Mouse (Mus musculus) Patski (cell line): ENCODE results near the gene Dlg1. TPM values are rescaled to one million over a fixed set of nuclear protein-coding genes. Genes with fewer than 3 reads are reported as not detected.

Experiments used
- ATAC-seq: fragments of 100-300 bp; one replicate; pipeline ENCODE4 v1.8.0; 2021
- CTCF ChIA-PET: fragments of 350-600 bp; sonication (Branson Sonifier 250); formaldehyde crosslinking; loops from one replicate; lab custom pipeline; 2022; ENCODE audit warnings: inconsistent platforms; lab: Charles Lee
- POLR2A ChIA-PET: fragments of 350-600 bp; sonication (Branson Sonifier 250); formaldehyde crosslinking; loops from one replicate; lab custom pipeline; 2022; ENCODE audit warnings: antibody characterized with exemption, inconsistent platforms; lab: Charles Lee
- DNase-seq: peaks from one replicate; pipeline ENCODE4 v3.0.0-alpha.2; 2011; ENCODE audit warnings: low read depth, low spot score
- H3K27me3 ChIP-seq: fragments of 371-371 bp; one replicate; pipeline ENCODE4 v1.5.1; 2021
- CTCF ChIP-seq: fragments of 100-300 bp; IDR thresholded peaks from one replicate; pipeline ENCODE4 v1.5.1; 2021
- in situ Hi-C: fragments of 300-500 bp; cut with MboI; formaldehyde crosslinking; loops from 3 replicates; pipeline ENCODE4 v1.11.1; 2018; ENCODE audit warnings: low pct_unique_long_range_greater_than_20kb, mixed read lengths
- polyA plus RNA-seq: library from polyadenylated mRNA; unstranded; gene quantifications from one replicate; pipeline ENCODE4 v1.2.3, GENCODE M21; 2021

Gene Dlg1
- polyA plus RNA-seq, 1 experiment from 2014 or later, result 116 TPM

GRCm38 (mm10) chr16:31654021-31654420, 9.2 kb upstream of the Dlg1 start:
- CTCF ChIA-PET, result no interaction called here
- POLR2A ChIA-PET, result no interaction called here

GRCm38 (mm10) chr16:31655531-31655930, 7.7 kb upstream of the Dlg1 start:
- no peaks in the 10 kb centered on the region for H3K27me3 ChIP-seq
- ChIA-PET POLR2A (interaction anchor here (1.0 kb wide), 1 partner anchor 16 kb away, joined by 3 read pairs; no protein-coding TSS in a partner anchor), CTCF (no interaction called here)
- no peak for ATAC-seq
- in situ Hi-C loops, result no loop called here
- DNase-seq, result peak; percentile 9
- no peak for TF ChIP-seq CTCF

More at GRCm38 (mm10) chr16:31654021-31654420, 9.2 kb upstream of the Dlg1 start:
- DNase-seq, result no peak
- in situ Hi-C loops, result no loop called here
- no peak for TF ChIP-seq CTCF
- H3K27me3 ChIP-seq, result no peaks in the 10 kb centered on the region
- no peak for ATAC-seq

- no peak for TF ChIP-seq CTCF
- ChIA-PET POLR2A (no interaction called here), CTCF (no interaction called here)
- no peak for ATAC-seq
- no peaks in the 10 kb centered on the region for H3K27me3 ChIP-seq
- DNase-seq, result no peak
- in situ Hi-C loops, result no loop called here
These were observed 5.7 kb upstream of the Dlg1 start for GRCm38 (mm10) chr16:31657502-31657901.

- ATAC-seq (no peak), DNase-seq (no peak)
- TF ChIP-seq CTCF, result no peak
- no peaks in the 10 kb centered on the region for H3K27me3 ChIP-seq
- ChIA-PET CTCF (no interaction called here), POLR2A (interaction anchor here (0.6 kb wide), 1 partner anchor 10 kb away, joined by 3 read pairs; no protein-coding TSS in a partner anchor)
- in situ Hi-C loops, result no loop called here
These were observed 4.5 kb upstream of the Dlg1 start for GRCm38 (mm10) chr16:31658539-31659334.

DNA sequence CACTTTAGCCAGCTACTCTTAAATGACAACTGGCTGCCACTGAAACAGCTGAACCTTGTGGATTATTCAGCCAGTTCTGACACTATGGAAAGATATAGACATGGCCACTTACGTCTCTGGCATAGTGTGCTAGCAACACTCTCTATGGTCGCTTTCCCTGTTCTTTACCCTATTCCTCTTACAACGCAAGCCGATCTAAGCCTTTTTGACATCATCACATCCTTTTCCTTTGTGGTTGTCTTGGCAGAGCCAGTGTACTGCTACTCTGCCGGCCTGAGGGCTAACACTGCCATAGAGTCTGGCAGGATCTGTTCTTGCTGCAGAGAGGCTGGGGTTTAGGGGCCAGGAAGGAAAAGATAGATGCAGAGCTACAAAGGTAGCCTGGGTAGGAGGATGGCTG, 3.8 kb upstream of the Dlg1 start:
- ATAC-seq (no peak), DNase-seq (no peak)
- TF ChIP-seq CTCF, result no peak
- CTCF ChIA-PET, result no interaction called here
- POLR2A ChIA-PET, result no interaction called here
- H3K27me3 ChIP-seq, result no peaks in the 10 kb centered on the region
- in situ Hi-C loops, result no loop called here

GRCm38 (mm10) chr16:31662556-31663378, 476 bp upstream of the Dlg1 start:
- DNase-seq, result no peak
- H3K27me3 ChIP-seq, result no peaks in the 10 kb centered on the region
- ChIA-PET CTCF (interaction anchor here (1.1 to 2.0 kb wide), 3 partner anchors 40 to 201 kb away, joined by 3 to 4 read pairs (median 4); no protein-coding TSS in a partner anchor), POLR2A (interaction anchor here (0.7 to 1.5 kb wide), 6 partner anchors 16 to 71 kb away, joined by 3 to 11 read pairs (median 3); no protein-coding TSS in a partner anchor)
- in situ Hi-C loops, result no loop called here
- peak; percentile 12 for ATAC-seq
- no peak for TF ChIP-seq CTCF

DNA sequence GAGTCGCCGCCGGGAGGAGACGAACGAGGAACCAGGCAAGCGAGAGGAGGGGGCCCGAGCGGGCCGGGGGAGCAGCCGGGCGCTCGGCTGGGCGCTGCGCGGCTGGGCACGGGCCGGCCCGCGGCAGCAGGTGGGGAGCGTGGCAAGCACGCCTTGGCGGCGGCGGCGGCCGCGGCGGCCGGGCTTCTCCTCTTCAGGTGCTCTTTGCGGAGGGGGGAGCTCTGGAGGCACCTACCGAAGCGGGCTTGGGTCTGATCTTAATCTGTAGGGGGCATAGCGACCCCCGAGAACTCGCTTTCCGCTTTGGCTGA, 999 bp downstream of the Dlg1 start:
- DNase-seq, result no peak
- in situ Hi-C loops, result no loop called here
- TF ChIP-seq CTCF, result no peak
- peak; percentile 19 for ATAC-seq
- POLR2A ChIA-PET, result interaction anchor here (0.5 to 1.2 kb wide), 6 partner anchors 8 to 63 kb away, joined by 3 to 4 read pairs (median 4); no protein-coding TSS in a partner anchor
- no peaks in the 10 kb centered on the region for H3K27me3 ChIP-seq
- CTCF ChIA-PET, result interaction anchor here (2.0 kb wide), 1 partner anchor 202 kb away, joined by 4 read pairs; no protein-coding TSS in a partner anchor

GRCm38 (mm10) chr16:31672202-31672601, 9.0 kb downstream of the Dlg1 start:
- TF ChIP-seq CTCF, result peak; percentile 47
- H3K27me3 ChIP-seq, result no peaks in the 10 kb centered on the region
- ATAC-seq, result no peak
- in situ Hi-C loops, result no loop called here
- CTCF ChIA-PET, result interaction anchor here (0.7 to 1.4 kb wide), 5 partner anchors 12 to 216 kb away, joined by 3 to 4 read pairs (median 3); no protein-coding TSS in a partner anchor
- no peak for DNase-seq
- POLR2A ChIA-PET, result interaction anchor here (0.7 to 1.1 kb wide), 3 partner anchors 8 to 212 kb away, joined by 3 to 4 read pairs (median 3); no protein-coding TSS in a partner anchor

DNA sequence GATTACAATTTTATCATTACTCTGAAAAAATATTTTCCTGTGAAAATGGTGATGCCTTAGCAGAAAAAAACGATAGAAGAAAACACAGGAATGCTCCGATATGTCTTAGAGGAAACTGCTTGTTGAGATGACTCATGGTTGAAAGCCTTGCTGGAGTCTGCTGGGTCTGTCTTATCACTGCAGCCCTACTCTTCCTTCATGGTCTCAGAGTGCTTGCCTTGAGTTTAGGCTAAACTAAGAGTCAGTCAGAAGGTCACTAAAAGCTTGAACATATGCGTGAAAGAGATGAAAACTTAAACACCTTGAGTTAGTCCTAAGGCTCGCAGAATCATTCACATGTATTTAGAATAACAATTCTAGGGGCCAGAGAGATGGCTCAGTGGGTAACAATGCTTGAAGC, 14.2 kb downstream of the Dlg1 start:
- in situ Hi-C loops, result no loop called here
- no peak for TF ChIP-seq CTCF
- CTCF ChIA-PET, result no interaction called here
- ATAC-seq (no peak), DNase-seq (no peak)
- POLR2A ChIA-PET, result interaction anchor here (0.6 kb wide), 1 partner anchor 175 kb away, joined by 4 read pairs; no protein-coding TSS in a partner anchor
- no peaks in the 10 kb centered on the region for H3K27me3 ChIP-seq

GRCm38 (mm10) chr16:31682291-31682690, 19.0 kb downstream of the Dlg1 start:
- DNase-seq (no peak), ATAC-seq (no peak)
- no peaks in the 10 kb centered on the region for H3K27me3 ChIP-seq
- POLR2A ChIA-PET, result no interaction called here
- CTCF ChIA-PET, result interaction anchor here (1.0 kb wide), 1 partner anchor 23 kb away, joined by 3 read pairs; no protein-coding TSS in a partner anchor
- in situ Hi-C loops, result no loop called here
- TF ChIP-seq CTCF, result no peak
